Mouse (Mus musculus) layer of hippocampus, adult 9-10 months (tissue): ENCODE results near the gene Zfp354b.

Experiments used
- DNase-seq: peaks from one replicate; pipeline ENCODE4 v3.0.0; 2022; ENCODE audit warnings: low spot score

Gene Zfp354b

GRCm38 (mm10) chr11:50931451-50931866 lies at the start of gene Zfp354b:
TSS of gene Zfp354b (minus strand) at chr11:50931633.
- DNase-seq = peak; percentile 83

- no peak for DNase-seq
Observed at GRCm38 (mm10) chr11:50977216-50977615, 45.8 kb upstream of the Zfp354b start.

GRCm38 (mm10) chr11:50966230-50966629 lies 34.8 kb upstream of the Zfp354b start, which contains the start of gene Olfr1378:
TSS of gene Olfr1378 (plus strand) at chr11:50966530.
- DNase-seq = no peak

GRCm38 (mm10) chr11:50964886-50965285 lies 33.5 kb upstream of the Zfp354b start:
- no peak for DNase-seq

- no peak for DNase-seq
Observed at GRCm38 (mm10) chr11:50953665-50954064, 22.2 kb upstream of the Zfp354b start, which contains the start of gene Prop1. TSS of gene Prop1 (minus strand) at chr11:50953765.

GRCm38 (mm10) chr11:50952290-50952689 lies 20.9 kb upstream of the Zfp354b start:
- no peak for DNase-seq

GRCm38 (mm10) chr11:50943506-50943905 lies 12.1 kb upstream of the Zfp354b start, which contains the start of gene 4933414I15Rik:
TSS of gene 4933414I15Rik (minus strand) at chr11:50943765.
- DNase-seq = no peak

- no peak for DNase-seq
Observed at GRCm38 (mm10) chr11:50942386-50942785, 11.0 kb upstream of the Zfp354b start.

GRCm38 (mm10) chr11:50939621-50940366 lies 8.4 kb upstream of the Zfp354b start:
- no peak for DNase-seq

GRCm38 (mm10) chr11:50938435-50938834 lies 7.0 kb upstream of the Zfp354b start:
- DNase-seq = no peak

- DNase-seq = no peak
Observed at GRCm38 (mm10) chr11:50932040-50932439, 607 bp upstream of the Zfp354b start.

- no peak for DNase-seq
Observed at GRCm38 (mm10) chr11:50931021-50931420, 412 bp downstream of the Zfp354b start.

GRCm38 (mm10) chr11:50930469-50931014 lies 891 bp downstream of the Zfp354b start:
- DNase-seq = no peak

GRCm38 (mm10) chr11:50915671-50916320 lies 15.6 kb downstream of the Zfp354b start, which contains the start of gene Zfp2:
TSS of gene Zfp2 (minus strand) at chr11:50916165.
- DNase-seq = peak; percentile 84

GRCm38 (mm10) chr11:50914461-50914860 lies 17.0 kb downstream of the Zfp354b start:
- DNase-seq = no peak

- no peak for DNase-seq
Observed at GRCm38 (mm10) chr11:50913301-50913700, 18.1 kb downstream of the Zfp354b start.

GRCm38 (mm10) chr11:50908136-50908535 lies 23.3 kb downstream of the Zfp354b start:
- no peak for DNase-seq

GRCm38 (mm10) chr11:50897359-50897758 lies 34.1 kb downstream of the Zfp354b start:
- DNase-seq = no peak

- DNase-seq = no peak
Observed at GRCm38 (mm10) chr11:50892441-50892840, 39.0 kb downstream of the Zfp354b start.

- peak; percentile 92 for DNase-seq
Observed at GRCm38 (mm10) chr11:50887390-50888128, 43.9 kb downstream of the Zfp354b start, which contains the start of gene Zfp454. TSS of gene Zfp454 (minus strand) at chr11:50887651.

GRCm38 (mm10) chr11:50886933-50887293 lies 44.5 kb downstream of the Zfp354b start:
- no peak for DNase-seq
